Mouse (Mus musculus): Measurements from ENCODE around the gene Susd1.

DNA sequence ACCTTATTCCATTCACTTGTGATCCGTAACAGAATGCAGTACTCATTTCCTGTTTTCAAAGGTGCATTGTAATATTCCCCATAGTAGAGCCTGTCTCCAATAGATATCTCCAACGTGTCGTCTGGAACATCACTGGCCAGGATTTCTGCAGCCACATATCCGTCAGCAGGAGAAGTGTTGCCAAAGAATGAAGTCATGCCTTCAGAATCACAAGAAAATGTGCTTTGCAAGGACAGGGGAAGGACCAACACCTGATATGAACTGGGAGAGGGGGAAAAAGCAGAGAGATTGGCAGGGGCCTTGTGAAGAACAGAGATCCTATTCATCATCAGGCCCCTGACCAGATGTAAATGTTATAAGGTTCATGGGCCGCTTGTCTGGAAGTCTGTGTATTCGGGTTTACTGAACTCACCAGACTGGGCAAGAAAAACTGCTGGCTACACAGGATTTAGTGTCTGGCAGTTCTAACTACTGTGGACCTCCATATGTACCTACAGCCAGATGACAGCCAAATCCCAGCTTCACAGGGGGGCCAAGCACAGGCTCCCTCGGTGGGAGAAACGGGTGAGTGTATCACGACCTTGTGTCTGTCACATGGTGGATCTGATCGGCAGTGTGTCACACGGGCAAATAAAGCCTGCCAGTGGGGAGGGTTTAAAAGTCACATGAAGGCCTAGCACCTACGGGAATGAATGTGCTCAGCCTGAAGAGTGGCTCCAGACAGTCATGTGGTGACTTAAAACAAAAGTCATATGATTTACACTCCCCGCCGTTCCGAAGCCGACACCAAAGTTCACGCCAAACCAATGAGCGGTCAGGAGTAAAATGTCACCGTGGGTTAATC, 108.8 kb downstream of the Susd1 start:
- TF ChIP-seq GATA1 (IDR thresholded peaks at IDR 0.05; ENCODE audit: borderline replicate concordance, low read length) (no peak), FLI1 (IDR thresholded peaks at IDR 0.05; ENCODE audit: low read length) (no peak)
